Mouse (Mus musculus) lung, adult 2 months (tissue): Measurements from ENCODE around the gene Rxra.

Source experiments
- CTCF ChIP-seq: fragments of 200-500 bp; IDR thresholded peaks from 2 replicates; pipeline ENCODE4 v1.5.1; 2011; ENCODE audit warnings: mild to moderate bottlenecking, low read length, control low read depth; ENCODE audit not compliant: insufficient read depth
- POLR2A ChIP-seq: fragments of 200-500 bp; IDR thresholded peaks from 2 replicates; pipeline ENCODE4 v1.6.1; 2011; ENCODE audit warnings: low read depth, mild to moderate bottlenecking, control low read depth, low read length, borderline replicate concordance; ENCODE audit errors: extremely low read depth

DNA sequence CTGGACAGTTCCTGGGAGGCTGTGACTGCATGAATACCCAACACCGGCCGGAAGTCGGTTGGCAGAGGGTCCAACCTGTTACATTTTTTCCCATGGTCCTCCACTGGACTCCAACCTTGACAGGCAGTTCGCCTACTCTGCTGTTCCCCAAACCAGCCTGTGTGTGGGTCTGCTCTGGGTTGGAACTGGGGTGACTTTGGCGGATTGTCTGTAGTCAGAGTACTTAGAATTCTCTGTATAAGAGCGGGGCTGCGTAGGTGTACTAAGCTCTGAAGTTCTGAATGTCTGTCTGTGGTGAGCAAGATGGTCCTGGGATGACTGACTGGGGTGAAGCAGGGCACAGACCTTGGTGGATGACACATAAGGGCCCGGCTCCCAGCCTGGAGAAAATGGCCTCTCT, 109.1 kb downstream of the Rxra start:
- TF ChIP-seq POLR2A (no peak), CTCF (no peak)
